10 mouse cellular contexts compared by ENCODE assay signal in genomic region chr1:153107866-153108265, GRCm38 (mm10).
DNase-seq lines count a peak whose midpoint lies in the region; ATAC-seq and TF ChIP-seq lines count a peak whose summit lies in the region.
"Had no signal": no experiment of that assay in that cellular context is flagged by ENCODE, and none has a peak within 500 bp of the region (broad histone marks: within the 10 kb centered on the region; RNA-seq: fewer than 3 reads in every experiment).

No protein-coding gene starts in this region.

- H3K4me2 ChIP-seq in midbrain, embryonic 16.5 days (ENCODE audit: low read length), result no peak overlapping the region
- H3K4me2 ChIP-seq in neural tube, embryonic 14.5 days (ENCODE audit: low read depth, low read length), result no peak overlapping the region
- H3K4me2 ChIP-seq: heart, embryonic 12.5 days had no signal

- H3K9me3 ChIP-seq in midbrain, embryonic 10.5 days (replicated peaks), result no peaks in the 10 kb centered on the region
- H3K9me3 ChIP-seq in midbrain, embryonic 16.5 days (replicated peaks; ENCODE audit: control insufficient read depth, low read length, poor library complexity, severe bottlenecking), result no peaks in the 10 kb centered on the region
- no peaks in the 10 kb centered on the region for H3K9me3 ChIP-seq in neural tube, embryonic 14.5 days (ENCODE audit: control insufficient read depth, low read length)
- H3K9me3 ChIP-seq: heart, embryonic 12.5 days had no signal

- no peaks in the 10 kb centered on the region for H3K27me3 ChIP-seq in midbrain, embryonic 10.5 days (ENCODE audit: low read depth, poor library complexity, severe bottlenecking)
- H3K27me3 ChIP-seq in midbrain, embryonic 16.5 days (ENCODE audit: control insufficient read depth, insufficient read depth, low read depth, low read length), result no peaks in the 10 kb centered on the region
- H3K27me3 ChIP-seq in neural tube, embryonic 14.5 days (ENCODE audit: control insufficient read depth, insufficient read depth, low read length), result no peaks in the 10 kb centered on the region
- no peaks in the 10 kb centered on the region; the same call in 1 of the 2 replicates for H3K27me3 ChIP-seq in kidney, adult 2 months (replicated peaks; ENCODE audit: control insufficient read depth, insufficient read depth, low read length)
- H3K27me3 ChIP-seq: heart, embryonic 12.5 days had no signal

- no peaks in the 10 kb centered on the region for H3K4me1 ChIP-seq in midbrain, embryonic 10.5 days
- no peaks in the 10 kb centered on the region for H3K4me1 ChIP-seq in midbrain, embryonic 16.5 days (ENCODE audit: control insufficient read depth, insufficient read depth, low read length)
- H3K4me1 ChIP-seq in neural tube, embryonic 14.5 days (ENCODE audit: control insufficient read depth, insufficient read depth, low read length), result no peaks in the 10 kb centered on the region; the same call in 1 of the 2 replicates
- H3K4me1 ChIP-seq in kidney, adult 2 months (ENCODE audit: control insufficient read depth, insufficient read depth, low read length), result no peaks in the 10 kb centered on the region

- no peak overlapping the region for H3K4me3 ChIP-seq in midbrain, embryonic 10.5 days
- no peak overlapping the region for H3K4me3 ChIP-seq in midbrain, embryonic 16.5 days (ENCODE audit: low read depth, low read length)
- no peak overlapping the region for H3K4me3 ChIP-seq in neural tube, embryonic 14.5 days (ENCODE audit: low read depth, low read length)
- no peak overlapping the region for H3K4me3 ChIP-seq in kidney, adult 2 months (ENCODE audit: insufficient read depth, low read depth, low read length)
- H3K4me3 ChIP-seq: heart, embryonic 12.5 days had no signal

- no peak for ATAC-seq in midbrain, embryonic 16.5 days
- peak; percentile 82 for ATAC-seq in neural tube, embryonic 14.5 days (ENCODE audit: low read depth)
- ATAC-seq in megakaryocyte, adult 5-6 weeks (ENCODE audit: poor library complexity, severe bottlenecking), result no peak

- 79% methylated on average over 7 of the region's 7 CpGs for WGBS in midbrain, embryonic 10.5 days
- 43% methylated on average over 7 of the region's 7 CpGs for WGBS in midbrain, embryonic 16.5 days
- WGBS in neural tube, embryonic 14.5 days, result 14% methylated on average over 7 of the region's 7 CpGs
- 85% methylated on average over 7 of the region's 7 CpGs for WGBS in kidney, adult 2 months

- H3K27ac ChIP-seq in midbrain, embryonic 10.5 days (replicated peaks), result 0 out of 2 replicates have a peak overlapping the region, but pooled peaks have one; percentile 1
- H3K27ac ChIP-seq in midbrain, embryonic 16.5 days (ENCODE audit: low read length), result no peak overlapping the region
- H3K27ac ChIP-seq in neural tube, embryonic 14.5 days (ENCODE audit: low read depth, low read length), result no peak overlapping the region
- H3K27ac ChIP-seq in kidney, adult 2 months (ENCODE audit: insufficient read depth, low read depth, low read length), result no peak overlapping the region
- H3K27ac ChIP-seq: kidney, postnatal 0 days had no signal

- TF ChIP-seq CTCF in kidney, adult 2 months (conservative IDR thresholded peaks at IDR 0.05; ENCODE audit: insufficient read depth, insufficient read length, low read depth, low read length), result no peak

- no peak for DNase-seq in midbrain, embryonic 10.5 days (ENCODE audit: low spot score)
- DNase-seq in cerebellum, adult 9-10 months, result peak; percentile 60
- peak; percentile 60 for DNase-seq in layer of hippocampus, adult 11-12 months (ENCODE audit: low spot score)
- DNase-seq in spleen, postnatal 4 days (ENCODE audit: low spot score in 2 of 2), result no peak
- no peak for DNase-seq in kidney, adult 2 months

- H3K9ac ChIP-seq in midbrain, embryonic 16.5 days (ENCODE audit: low read depth, low read length), result no peak overlapping the region
- H3K9ac ChIP-seq in neural tube, embryonic 14.5 days (replicated peaks; ENCODE audit: low read depth, low read length), result no peak overlapping the region
- H3K9ac ChIP-seq: heart, embryonic 12.5 days had no signal

- 0 out of 2 replicates have a peak, but pooled peaks cover 3% of the 10 kb centered on the region for H3K36me3 ChIP-seq in midbrain, embryonic 10.5 days
- H3K36me3 ChIP-seq in midbrain, embryonic 16.5 days (ENCODE audit: control insufficient read depth, insufficient read depth, low read length), result peaks cover 11% of the 10 kb centered on the region
- H3K36me3 ChIP-seq in neural tube, embryonic 14.5 days (ENCODE audit: control insufficient read depth, insufficient read depth, low read length), result 0 out of 2 replicates have a peak, but pooled peaks cover 4% of the 10 kb centered on the region
- H3K36me3 ChIP-seq in kidney, adult 2 months (ENCODE audit: control insufficient read depth, insufficient read depth, low read length), result no peaks in the 10 kb centered on the region
- H3K36me3 ChIP-seq: heart, embryonic 12.5 days had no signal

- no peak for TF ChIP-seq POLR2A in kidney, adult 2 months (IDR thresholded peaks at IDR 0.05; ENCODE audit: low read depth, low read length)

Comparison
In these comparisons a context has a peak if more than half of its experiments do, and no peak if none do; other contexts are left out.
1. DNase-seq: peak in cerebellum, adult 9-10 months (single experiment) and layer of hippocampus, adult 11-12 months (single experiment); none in midbrain, embryonic 10.5 days (single experiment), spleen, postnatal 4 days (0 of 2) and kidney, adult 2 months (single experiment).